Comparison of ENCODE assay signal across 8 mouse cellular contexts in genomic region chr17:23700079-23700478, GRCm38 (mm10). TPM values are rescaled to one million over a fixed set of nuclear protein-coding genes. Genes with fewer than 3 reads are reported as not detected.
DNase-seq lines count a peak whose midpoint lies in the region; ATAC-seq and TF ChIP-seq lines count a peak whose summit lies in the region.

No protein-coding gene starts in this region.

- TF ChIP-seq CTCF in cortical plate, adult 2 months (IDR thresholded peaks at IDR 0.05; ENCODE audit: extremely low read depth, insufficient read depth, low read length) = peak; percentile 59

- no peaks in the 10 kb centered on the region for H3K36me3 ChIP-seq in megakaryocyte, embryonic 14.5 days (replicated peaks; ENCODE audit: low read length)

- ATAC-seq in activated CD4-positive, CD25-positive, alpha-beta regulatory T cell, adult 4 months = peak; percentile 98

- peak; percentile 82 to 88 for DNase-seq in gastrocnemius, adult 8-10 months (ENCODE audit: low spot score in 2 of 2)
- peak; percentile 86 for DNase-seq in induced T-regulatory cell, adult 2 months (ENCODE audit: low read depth)
- DNase-seq in left cerebral cortex, adult 8-10 months (ENCODE audit: low spot score in 2 of 2) = peak; percentile 75 to 91
- peak; percentile 87 to 91 for DNase-seq in right cerebral cortex, adult 2 months (ENCODE audit: low spot score in 2 of 2)
- DNase-seq in urinary bladder, postnatal 10 days (ENCODE audit: low spot score) = peak; percentile 63

- no peaks in the 10 kb centered on the region for H3K4me1 ChIP-seq in cortical plate, adult 2 months (ENCODE audit: control insufficient read depth, insufficient read depth, low read length)
- peaks cover 17% of the 10 kb centered on the region for H3K4me1 ChIP-seq in megakaryocyte, embryonic 14.5 days

- no peaks in the 10 kb centered on the region for H3K9me3 ChIP-seq in megakaryocyte, embryonic 14.5 days

- H3K27me3 ChIP-seq in megakaryocyte, embryonic 14.5 days (replicated peaks) = peaks cover 66% of the 10 kb centered on the region

- no peak overlapping the region for H3K27ac ChIP-seq in cortical plate, adult 2 months (ENCODE audit: insufficient read depth, low read length)

- peak overlapping the region; percentile 14 for H3K4me3 ChIP-seq in cortical plate, adult 2 months (ENCODE audit: insufficient read depth, low read length)
- peak overlapping the region; percentile 93 for H3K4me3 ChIP-seq in megakaryocyte, embryonic 14.5 days (replicated peaks)

- peak; percentile 47; the same call in 1 of the 2 replicates for TF ChIP-seq POLR2A in cortical plate, adult 2 months (IDR thresholded peaks at IDR 0.05; ENCODE audit: extremely low read depth, insufficient read depth, low read length)

RNA-seq across cellular contexts. Expression of gene Cldn9, which starts 16.3 kb away (rescaled TPM):
- not detected for polyA plus RNA-seq in activated CD4-positive, CD25-positive, alpha-beta regulatory T cell, adult 4 months (2017; shearing (Covaris generic))
- polyA plus RNA-seq in cortical plate, adult 2 months (2012; rRNA removed) = 0.13 and 0.21 TPM in 2 replicates
- under 1 TPM in 1 of 4 experiments, not detected in 3; 0.36 TPM for total RNA-seq in gastrocnemius, adult 8-10 months (2022)
- total RNA-seq in left cerebral cortex, adult 8-10 months (2022) = under 1 TPM in 2 of 4 experiments, not detected in 2; 0.23 to 0.63 TPM
- not detected in 2 replicates for polyA plus RNA-seq in megakaryocyte, embryonic 14.5 days (2012; ENCODE audit: insufficient read depth, low replicate concordance)

RNA-seq across cellular contexts. Expression of gene Cldn6, which starts 21.0 kb away (rescaled TPM):
- not detected for polyA plus RNA-seq in activated CD4-positive, CD25-positive, alpha-beta regulatory T cell, adult 4 months (2017; shearing (Covaris generic))
- polyA plus RNA-seq in cortical plate, adult 2 months (2012; rRNA removed) = 0.09 TPM in 1 of 2 replicates, not detected in the other
- total RNA-seq in gastrocnemius, adult 8-10 months (2022) = not detected
- under 1 TPM in 1 of 4 experiments, not detected in 3; 0.34 TPM for total RNA-seq in left cerebral cortex, adult 8-10 months (2022)
- polyA plus RNA-seq in megakaryocyte, embryonic 14.5 days (2012; ENCODE audit: insufficient read depth, low replicate concordance) = 0.48 TPM in 1 of 2 replicates, not detected in the other

RNA-seq across cellular contexts. Expression of gene 1520401A03Rik, which starts 22.5 kb away (rescaled TPM):
- polyA plus RNA-seq in activated CD4-positive, CD25-positive, alpha-beta regulatory T cell, adult 4 months (2017; shearing (Covaris generic)) = not detected
- 0.21 TPM in 2 replicates for polyA plus RNA-seq in cortical plate, adult 2 months (2012; rRNA removed)
- total RNA-seq in gastrocnemius, adult 8-10 months (2022) = not detected
- under 1 TPM in 3 of 4 experiments, not detected in 1; 0.11 to 0.57 (median 0.19) TPM for total RNA-seq in left cerebral cortex, adult 8-10 months (2022)
- polyA plus RNA-seq in megakaryocyte, embryonic 14.5 days (2012; ENCODE audit: insufficient read depth, low replicate concordance) = 0.22 TPM in 1 of 2 replicates, not detected in the other

RNA-seq across cellular contexts. Expression of gene Tnfrsf12a, which starts 22.8 kb away (rescaled TPM):
- polyA plus RNA-seq in activated CD4-positive, CD25-positive, alpha-beta regulatory T cell, adult 4 months (2017; shearing (Covaris generic)) = 1 to 10 TPM; 5.6 to 6.5 TPM
- 2.7 and 4.2 TPM in 2 replicates for polyA plus RNA-seq in cortical plate, adult 2 months (2012; rRNA removed)
- 10 to 100 TPM; 26.6 to 49.4 (median 30.1) TPM for total RNA-seq in gastrocnemius, adult 8-10 months (2022)
- 1 to 10 TPM; 4.9 to 9.2 (median 7.0) TPM for total RNA-seq in left cerebral cortex, adult 8-10 months (2022)
- polyA plus RNA-seq in megakaryocyte, embryonic 14.5 days (2012; ENCODE audit: insufficient read depth, low replicate concordance) = 3.1 TPM in 1 of 2 replicates, not detected in the other

RNA-seq across cellular contexts. Expression of gene Pkmyt1, which starts 26.1 kb away (rescaled TPM):
- 10 to 100 TPM; 12.2 to 13.0 TPM for polyA plus RNA-seq in activated CD4-positive, CD25-positive, alpha-beta regulatory T cell, adult 4 months (2017; shearing (Covaris generic))
- 10.3 and 10.6 TPM in 2 replicates for polyA plus RNA-seq in cortical plate, adult 2 months (2012; rRNA removed)
- under 1 TPM; 0.17 to 0.65 (median 0.40) TPM for total RNA-seq in gastrocnemius, adult 8-10 months (2022)
- total RNA-seq in left cerebral cortex, adult 8-10 months (2022) = 1 to 10 TPM; 4.6 to 6.4 (median 5.5) TPM
- polyA plus RNA-seq in megakaryocyte, embryonic 14.5 days (2012; ENCODE audit: insufficient read depth, low replicate concordance) = 43.9 and 71.2 TPM in 2 replicates
